Mouse (Mus musculus) urinary bladder, postnatal 4 days (tissue): ENCODE measurements at regions not wholly inside any gene's neighbourhood (a gene's known extent, or its start where the extent isn't known, plus 50 kb on each side); places are given as distances from the start of the nearest gene placed in this dataset.

ENCODE experiments used
- DNase-seq, 2 experiments: peaks; one replicate each; pipeline ENCODE4 v3.0.0; 2021 to 2022; ENCODE audit warnings: low spot score in 2 of 2

DNA sequence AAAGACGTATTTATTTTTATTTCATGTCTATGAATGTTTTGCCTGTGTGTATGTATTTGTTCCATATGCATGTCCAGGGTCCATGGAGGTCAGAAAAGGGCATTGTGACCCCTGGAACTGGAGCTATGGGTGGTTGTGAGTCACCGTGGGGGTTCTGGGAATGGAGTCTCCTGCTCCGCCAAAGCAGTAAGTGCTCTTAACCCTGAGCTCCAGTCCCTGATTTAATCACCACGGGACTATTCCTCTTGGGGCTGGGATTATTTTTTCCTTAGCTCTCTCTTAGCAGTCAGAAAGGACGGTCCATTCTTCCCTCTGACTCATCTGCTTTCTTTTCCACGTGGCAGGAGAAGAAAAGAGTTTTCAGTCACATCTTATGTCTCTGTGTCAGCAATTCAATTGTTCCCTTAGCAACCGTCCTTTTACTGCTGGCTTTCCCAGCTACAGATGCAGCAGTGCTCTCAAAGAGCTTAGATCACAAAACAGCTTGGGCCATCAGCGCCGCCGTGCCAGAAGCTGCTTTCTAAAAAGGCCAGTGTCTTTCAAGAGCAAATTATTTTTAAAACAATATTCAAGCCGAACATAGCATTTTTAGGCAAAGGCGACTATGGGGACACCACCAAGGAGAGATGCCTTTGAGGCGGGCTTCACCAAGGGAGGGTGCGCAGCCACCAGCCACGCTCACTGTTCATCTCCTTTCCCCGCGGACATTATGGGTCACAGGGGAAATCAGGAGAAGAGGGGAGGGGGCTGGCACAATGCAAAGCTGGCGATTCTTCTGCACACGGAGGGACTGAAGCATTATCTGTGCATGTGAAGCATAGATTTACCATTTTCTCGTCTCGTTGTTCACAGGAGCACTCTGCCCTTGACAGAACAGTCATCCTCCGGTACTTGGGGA lies 110.8 kb downstream of the Map3k7 start:
- no peak for DNase-seq

DNA sequence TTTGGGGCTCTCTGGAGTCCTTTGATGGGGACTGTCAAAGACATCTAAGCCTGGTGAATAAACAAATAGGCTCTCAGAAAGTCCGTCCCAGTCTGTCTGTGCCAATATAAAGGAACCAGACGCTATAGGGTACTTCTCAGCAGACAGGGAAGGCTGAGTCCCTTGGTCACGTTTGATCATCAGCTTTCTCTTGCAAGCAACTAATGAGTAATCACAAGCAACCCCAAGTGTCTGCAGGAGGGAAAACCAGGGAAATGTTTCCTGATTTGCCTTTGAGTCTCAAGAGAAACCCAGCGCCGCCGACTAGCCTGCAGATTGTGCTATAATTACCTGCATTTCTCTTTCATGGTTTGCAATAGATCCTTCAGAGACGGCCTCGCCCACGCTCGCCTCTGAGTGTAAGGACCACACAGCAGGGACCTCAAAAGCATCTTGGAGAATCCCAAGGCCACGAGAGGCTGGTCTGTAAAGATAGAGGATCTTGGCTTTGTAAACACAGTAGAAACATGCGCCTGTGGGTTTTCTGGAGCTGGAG lies 112.6 kb downstream of the Map3k7 start:
- DNase-seq: no peak

DNA sequence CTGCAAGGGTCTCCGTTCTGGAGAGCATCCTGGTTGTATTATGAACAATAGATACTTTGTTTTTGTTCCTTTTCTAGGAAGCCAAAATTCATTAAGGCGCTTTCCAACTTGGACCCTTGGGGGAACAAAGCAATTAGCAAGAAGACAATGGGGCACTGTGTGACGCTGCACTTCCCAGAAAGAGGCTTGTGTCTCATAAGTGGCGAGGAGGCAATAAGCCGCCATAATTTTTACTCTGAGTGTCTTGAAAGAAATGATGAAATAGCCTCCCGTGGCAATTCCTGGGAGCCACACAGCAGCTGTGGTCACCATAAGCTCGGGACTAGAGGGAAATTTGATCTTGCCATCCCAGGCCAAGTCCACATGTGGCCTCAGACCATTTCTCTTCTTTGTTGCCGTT lies 119.6 kb downstream of the Map3k7 start:
- DNase-seq: no peak

DNA sequence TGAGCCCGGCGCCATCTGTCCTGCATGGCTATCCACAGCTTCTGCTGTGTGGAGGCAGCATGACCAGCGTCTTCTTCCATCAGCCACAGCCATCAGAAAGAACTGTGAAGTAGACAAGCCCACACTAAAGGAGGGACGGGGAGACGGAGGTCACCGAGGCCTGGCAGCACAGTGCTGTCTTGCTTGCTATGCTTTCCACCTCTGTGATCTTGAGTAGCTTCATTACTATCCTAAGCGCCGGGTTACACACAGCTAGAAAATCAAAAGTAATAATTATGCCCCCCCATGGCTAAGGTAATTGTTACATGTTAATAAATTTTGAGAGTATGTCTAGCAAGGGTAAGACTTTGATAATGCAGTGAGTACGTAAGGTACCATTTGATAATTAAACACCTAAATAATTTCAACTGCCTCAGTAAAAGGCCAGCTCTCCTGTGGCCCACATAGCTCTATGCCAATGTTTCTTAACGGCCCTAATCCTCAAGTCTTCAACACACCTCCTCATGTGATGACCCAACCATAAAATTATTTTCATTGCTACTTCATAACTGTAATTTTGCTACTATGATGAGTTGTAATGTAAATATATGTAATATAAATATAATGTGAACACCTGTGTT lies 120.5 kb downstream of the Map3k7 start:
- no peak for DNase-seq

DNA sequence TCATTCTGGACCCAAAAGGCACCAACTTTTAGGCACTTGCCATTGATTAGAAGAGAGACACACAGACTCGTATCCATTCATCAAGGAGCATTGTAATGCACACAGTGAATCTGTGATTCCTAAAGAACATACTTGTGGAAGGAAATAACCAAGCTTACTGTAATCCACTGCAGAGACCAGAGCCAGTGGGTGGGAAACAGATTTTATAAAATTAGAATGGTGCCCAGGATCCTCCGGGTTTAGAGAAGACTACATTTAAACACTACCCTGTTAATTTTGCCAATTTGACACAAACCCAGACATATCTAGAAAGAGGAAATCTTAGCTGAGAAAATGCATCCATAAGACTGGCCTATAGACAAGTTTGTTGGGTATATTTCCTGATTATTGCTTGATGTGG lies 121.1 kb downstream of the Map3k7 start:
- DNase-seq: no peak

DNA sequence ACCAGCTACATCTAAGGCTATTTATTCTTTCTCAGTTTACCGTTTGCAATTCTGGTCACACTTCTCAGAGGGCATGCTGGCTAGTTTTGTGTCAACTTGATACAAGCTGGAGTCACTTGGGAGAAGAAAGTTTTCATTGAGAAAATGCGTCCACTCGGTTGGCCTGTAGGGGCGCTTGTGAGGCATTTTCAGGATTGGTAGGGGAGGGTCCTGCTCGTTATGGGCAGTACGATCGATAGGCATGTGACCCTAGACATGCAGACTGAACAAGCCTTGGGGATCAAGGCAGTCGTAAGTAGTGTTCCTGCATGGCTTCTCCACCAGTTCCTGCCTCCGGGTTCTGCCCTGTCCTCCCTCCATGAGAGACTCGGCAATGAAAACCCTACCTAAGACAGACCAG lies 127.2 kb downstream of the Map3k7 start:
- no peak for DNase-seq

DNA sequence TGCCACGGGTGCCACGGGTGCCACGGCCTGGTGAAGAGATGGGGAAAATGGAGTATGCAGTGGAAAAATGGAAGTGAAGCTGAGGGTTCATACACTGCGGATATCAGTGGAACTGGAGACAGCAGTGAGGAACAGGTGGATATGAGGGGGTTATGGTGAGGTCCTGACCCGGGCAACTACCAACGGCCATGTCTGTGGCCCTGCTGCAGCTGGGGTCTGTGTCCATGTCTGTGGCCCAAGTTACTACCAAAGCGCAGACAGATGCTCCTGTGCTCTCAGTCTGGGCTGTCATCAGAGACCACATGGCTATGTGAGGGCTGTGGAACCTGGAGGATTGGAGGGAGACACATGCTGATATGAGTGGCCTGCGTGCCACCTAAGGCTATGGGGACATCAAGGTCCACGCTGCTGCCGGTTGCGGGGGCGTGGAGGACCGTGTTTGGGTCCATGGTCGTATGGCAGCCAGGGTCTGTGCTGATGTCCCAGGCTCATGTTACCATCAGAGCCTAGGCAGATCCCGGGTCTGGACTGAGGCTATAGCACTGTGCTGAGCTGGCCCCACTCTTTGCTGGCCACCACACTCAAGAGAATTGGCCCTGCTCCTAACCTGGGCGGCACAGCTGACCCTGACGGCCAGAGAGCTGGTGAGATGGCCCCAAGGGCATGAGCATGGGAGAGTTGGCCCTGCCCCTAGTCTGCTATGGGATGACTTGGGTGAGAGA lies 128.6 kb downstream of the Map3k7 start:
- DNase-seq: no peak

DNA sequence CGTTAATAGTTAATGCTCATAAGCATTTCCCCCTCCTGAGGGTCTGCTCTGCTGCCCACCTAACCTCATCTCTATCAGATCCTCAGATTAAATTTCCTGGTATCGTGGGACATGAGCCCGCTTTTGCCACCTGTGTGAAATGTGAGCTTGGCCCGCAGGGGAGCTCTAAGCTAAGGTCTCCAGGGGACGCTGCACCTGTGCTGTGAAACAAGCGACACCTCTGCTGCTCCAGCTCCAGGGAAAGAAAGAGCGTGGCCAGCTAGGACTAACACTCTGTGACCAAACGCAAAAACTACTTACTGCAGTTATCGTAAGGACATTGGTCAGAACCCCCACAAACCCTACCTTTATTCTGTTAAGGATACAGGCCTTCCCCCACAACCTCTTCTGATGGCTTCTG lies 134.3 kb downstream of the Map3k7 start:
- DNase-seq: no peak

DNA sequence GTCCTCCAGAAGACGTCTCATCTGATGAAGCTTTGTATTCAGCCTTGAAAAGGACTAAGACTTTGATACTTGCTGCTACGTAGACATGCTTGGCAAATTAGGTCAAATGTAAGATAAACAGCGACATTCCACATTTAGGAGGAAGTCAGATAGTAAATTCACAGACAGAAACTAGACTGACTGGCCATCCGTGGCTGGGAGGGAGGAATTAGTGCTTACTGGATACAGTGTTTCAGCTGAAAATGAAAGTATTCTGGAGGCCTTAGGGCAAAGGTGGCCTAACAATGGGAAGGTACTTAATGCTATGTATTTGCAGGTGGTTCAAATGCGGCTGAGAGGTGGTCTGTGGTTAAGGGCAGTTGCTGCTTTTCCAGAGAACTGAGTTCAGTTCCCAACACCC lies 137.1 kb downstream of the Map3k7 start:
- DNase-seq: no peak

DNA sequence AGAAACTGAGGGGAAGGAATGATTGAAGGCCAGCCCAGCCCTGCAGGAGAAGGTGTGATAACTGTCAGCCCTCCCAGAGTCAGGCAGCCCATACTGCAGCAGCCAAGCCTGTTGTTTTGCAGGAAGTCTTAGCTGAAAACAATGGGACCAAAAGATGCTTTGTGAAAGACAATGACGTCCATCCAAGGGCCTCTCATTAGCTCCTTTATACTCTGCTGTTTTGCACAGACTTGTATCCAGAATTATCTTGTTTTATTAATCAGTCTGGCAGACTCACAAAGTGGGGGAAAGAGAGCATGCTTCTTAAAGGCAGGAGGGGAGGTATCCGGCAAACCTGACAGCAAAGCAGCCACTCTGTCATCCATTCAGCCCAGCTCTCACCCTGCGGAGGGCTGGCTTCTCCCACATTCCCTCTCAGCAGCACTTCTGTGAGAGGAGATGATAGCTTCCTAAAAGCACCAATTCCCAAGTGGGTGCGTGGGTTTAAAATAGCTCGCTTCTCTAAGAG lies 131.9 kb upstream of the Bach2 start:
- DNase-seq: no peak

DNA sequence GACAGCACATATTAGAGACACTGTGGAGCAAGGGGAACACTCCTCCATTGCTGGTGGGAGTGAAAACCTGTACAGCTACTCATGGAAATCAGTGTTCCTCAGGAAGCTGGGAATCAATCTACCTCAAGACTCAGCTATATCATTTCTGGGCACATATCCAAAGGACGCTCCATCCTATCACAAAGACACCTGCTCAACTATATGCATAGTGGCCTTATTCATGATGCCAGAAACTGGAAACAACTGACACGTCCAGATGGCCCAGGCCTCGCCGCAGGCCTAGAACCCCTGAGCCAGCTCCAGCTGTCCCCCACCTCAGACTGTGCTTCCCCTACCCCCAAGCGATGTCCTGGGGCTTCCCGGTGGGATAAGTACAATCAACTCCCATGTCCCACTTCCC lies 116.3 kb upstream of the Bach2 start:
- DNase-seq: no peak

DNA sequence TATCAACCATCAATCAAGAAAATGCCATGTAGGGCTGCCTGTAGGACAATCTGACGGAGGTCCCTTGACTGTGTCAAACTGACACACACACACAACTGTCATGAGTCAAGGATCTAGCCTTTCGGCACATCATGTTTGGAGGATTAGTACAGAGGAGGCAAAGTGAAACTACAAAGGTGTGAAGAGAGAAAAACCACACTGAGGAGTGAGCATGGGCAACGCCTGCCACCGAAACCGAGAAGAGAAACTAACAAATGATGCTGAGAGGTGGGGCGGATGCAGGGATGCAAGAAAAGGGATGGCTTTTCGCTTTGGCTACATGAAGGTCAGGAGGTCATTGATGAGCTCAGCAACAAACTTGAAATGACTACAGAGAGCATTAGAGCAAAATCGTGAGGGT lies 111.8 kb upstream of the Bach2 start:
- no peak for DNase-seq

DNA sequence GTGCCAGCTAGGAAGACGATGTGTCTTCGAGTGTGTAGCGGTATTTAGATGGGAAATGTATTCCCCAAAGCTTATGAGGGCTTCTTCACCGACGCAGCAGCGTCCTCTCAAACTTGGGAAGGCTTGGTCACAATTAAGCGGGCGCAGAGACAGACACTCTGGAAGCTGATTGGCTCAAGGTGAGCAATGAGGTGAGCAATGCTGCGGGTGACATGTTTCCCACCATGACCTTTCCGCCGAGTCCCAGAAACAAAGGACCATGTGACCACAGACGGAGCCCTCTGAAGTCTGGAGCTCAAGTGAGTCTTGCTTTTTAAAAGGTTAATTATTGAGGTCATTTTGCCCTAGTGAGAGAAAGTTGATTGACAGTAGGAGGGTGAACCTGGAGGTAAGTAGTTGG lies 108.0 kb upstream of the Bach2 start:
- DNase-seq: no peak

DNA sequence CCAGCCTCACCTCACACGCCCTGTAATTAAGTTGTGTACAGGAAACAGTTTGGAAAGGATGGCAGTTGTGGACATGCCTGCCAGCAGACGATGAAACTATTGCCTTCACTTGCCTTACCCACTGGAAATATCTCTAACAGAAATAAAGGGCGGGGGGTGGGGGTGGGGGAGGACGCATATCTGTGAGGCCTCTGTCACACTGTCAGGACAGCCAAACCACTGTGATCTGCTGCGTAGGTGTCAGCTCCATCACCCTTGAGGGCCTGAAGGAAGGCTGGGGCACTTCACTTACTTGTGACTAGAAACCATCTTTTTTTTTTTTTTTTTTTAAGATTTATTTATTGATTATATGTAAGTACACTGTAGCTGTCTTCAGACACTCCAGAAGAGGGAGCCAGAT lies 106.8 kb upstream of the Bach2 start:
- no peak for DNase-seq

DNA sequence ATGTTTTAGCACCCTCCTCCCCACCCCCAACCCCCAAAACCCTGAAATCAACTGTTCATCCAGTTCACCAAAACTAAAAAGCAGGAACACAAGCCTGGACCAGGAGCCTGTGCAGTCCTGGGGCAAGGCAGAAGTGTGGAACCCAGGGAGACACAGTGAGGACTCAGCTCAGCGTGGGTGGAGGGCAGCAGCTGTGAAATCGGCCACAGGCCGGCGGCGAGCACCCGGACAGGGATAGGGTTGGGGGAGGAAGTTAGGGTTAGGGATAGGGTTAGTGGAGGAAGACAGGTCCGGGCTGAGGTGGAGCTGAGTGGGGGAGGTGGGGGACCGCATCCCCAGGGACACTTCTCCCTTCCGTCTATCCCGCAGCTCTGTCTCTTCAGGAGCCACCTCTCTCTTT lies 102.5 kb upstream of the Bach2 start:
- no peak for DNase-seq

DNA sequence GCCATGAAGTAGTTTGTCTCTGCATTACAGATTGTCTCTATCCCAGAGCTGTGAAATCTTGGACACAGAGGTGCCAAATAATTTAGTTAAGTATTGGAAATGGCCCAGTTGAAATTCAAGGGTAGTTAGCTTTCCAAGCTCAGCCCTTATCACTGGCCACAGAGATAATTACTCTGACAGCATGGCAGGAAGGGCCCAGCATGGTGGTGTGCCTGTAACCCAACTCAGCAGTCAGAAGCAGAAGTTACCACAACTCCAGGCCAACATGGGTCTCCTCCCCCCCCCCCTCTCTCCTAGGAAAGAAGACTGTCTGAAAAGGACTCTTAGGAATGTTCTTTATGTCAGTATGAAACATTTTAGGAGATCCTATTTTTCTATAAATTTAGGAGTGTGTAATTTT lies 101.4 kb upstream of the Bach2 start:
- no peak for DNase-seq

DNA sequence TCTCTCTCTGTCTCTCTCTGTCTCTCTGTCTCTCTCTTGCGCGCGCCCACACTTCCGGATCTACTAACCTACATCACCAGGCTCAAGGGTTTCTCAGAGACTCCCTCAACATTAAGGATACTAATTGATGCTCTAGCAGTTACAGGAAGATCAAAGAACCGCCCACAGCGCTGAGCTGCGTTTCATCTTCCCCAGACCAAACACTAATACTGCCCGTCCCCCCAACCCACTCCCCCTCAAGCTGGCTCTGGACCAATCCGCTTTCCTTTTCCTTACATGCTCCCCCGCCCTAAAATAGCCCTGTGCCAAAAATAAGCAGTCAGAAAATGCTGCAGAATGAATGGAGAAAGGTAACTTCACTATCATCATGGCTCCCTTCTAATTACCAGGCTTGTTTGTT lies 100.6 kb upstream of the Bach2 start:
- DNase-seq: no peak

DNA sequence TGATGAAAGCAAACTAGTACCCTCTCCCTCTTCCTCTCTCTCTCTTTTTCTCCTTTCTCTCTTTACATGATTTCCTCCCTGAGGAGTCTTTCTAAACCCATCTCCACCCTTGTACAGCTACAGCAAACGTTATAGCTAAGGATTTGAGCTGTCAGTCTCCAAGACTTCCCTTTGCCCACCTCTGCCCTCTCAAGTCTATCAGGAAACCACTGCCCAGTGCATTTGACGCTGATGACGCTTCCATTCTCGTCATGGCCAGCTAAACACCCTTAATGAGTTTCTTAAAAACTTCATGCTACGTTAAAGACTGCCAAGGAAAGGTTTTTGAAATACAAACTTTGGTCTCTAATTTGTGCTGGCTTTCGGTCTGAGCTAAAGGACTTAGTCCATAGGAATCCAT lies 99.0 kb upstream of the Bach2 start:
- DNase-seq: no peak

DNA sequence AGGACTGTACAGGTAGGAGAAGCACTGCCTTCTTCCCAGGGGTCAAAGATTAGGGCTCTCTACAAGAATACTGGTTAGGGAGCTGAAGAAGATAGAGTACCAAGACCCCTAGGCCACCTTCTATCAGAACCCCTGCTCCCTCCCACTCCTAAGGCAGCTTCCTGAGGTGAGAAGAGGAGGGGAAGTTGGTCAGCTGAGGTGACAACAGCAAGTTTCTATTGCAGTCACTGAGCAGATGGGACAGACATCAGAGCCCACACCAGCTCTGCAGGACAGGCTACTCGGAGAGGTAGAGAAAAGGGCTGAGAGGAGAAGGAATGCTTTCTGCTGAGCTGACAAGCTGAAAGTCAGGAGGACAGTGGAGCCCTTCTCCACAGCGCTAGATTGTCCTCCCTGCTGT lies 98.5 kb upstream of the Bach2 start:
- DNase-seq: no peak

DNA sequence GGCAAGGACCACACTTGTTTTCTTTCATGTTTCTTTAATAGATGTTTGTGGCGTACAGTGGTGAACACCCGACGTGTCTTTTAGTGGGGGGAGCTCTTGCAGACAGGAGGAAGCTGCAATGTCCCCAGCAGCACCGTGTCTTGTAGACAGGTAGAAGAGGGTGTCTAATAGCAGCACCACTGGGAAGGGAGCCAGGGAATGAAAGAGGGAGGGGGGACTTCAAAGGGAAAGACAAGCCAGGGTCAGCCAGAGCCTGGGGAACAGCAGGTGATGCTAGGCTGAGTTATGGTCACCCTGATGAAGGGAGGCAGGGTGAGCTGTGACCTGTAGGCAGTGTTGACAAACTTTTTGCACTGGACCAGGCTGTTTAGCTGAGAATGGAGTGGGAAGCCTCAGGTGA lies 96.4 kb upstream of the Bach2 start:
- DNase-seq: no peak

DNA sequence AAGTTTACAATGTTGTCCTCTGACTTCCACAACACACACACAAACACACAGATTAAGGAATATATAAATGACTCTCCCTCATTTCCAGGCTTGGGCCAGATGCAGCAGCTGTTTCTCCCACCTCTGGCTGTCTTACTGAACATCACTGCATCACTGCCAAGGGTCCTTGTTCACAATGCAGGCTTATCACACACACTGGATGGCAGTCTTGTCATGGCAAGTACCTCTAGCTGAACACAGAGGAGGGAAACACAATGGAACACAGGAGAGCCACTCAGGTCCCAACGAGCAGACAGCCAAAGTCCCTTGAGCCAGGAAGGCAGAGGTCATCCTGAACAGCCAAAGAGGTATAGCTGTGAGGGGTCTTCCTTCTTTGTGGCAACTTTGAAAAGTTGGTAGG lies 91.5 kb upstream of the Bach2 start:
- DNase-seq: no peak

DNA sequence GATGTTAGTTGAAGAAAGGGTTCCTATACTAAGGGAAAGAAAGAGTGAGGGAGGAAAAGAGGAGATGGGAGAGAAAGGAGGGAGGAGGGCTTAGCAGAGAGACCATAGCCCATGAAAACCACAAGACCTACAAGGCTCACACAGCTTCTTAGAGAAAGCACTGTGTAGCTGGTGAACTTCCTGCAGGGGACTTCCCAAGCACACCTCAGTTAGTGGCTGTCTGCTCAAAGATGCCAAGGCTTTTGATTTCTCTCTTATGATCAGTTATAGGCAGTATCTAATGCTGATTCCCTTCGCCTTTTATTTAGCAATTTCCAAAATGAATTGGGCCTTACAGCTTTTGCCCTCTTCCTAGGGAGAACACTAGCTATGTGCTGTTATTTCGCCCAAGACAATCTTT lies 90.0 kb upstream of the Bach2 start:
- no peak for DNase-seq

DNA sequence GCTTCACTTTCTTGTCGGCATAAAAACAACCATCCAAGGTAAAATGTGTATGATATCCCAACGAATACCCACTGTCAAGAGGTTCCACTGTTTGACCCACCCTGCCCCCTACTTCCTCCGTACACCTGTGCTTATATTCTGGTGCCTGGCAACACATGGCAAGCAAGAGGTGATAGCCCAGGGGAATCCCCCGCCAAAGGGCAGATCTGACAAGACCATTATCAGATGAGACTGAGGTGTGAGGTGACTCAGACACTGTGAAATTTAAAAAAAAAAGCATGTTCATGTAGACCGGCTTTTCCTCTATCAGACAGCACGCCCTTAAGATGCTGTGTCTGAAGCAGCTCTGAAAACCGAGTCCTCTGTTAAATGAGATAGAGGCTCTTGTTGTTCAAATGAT lies 89.4 kb upstream of the Bach2 start:
- DNase-seq: no peak
